Mouse (Mus musculus): ENCODE results near the gene Fpgs.

Gene Fpgs

DNA sequence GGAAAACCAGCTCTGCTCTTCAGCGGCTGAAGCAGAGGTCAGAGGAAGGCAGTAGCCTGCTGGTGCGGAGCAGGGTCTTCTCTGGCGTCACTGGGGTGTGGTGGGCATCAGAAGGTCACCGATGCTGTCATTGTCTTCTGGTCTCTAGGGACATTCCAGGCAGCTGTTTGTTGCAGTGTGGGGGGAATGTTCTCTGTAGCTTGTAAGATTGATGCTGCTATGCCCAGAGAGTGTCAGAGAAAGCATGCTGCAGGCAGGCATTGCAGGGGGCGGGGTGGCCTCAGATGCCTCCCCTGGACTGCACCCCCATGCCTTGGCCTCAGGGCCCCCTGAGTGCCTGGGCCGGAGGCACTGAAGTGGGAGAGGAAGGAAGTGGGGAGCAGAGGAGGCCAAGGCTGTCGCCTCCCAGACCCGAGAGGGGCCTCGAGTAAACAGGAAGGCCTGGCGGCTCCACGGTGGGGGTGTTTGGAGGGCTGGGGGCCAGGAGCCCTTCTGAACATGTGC lies 66.1 kb downstream of the Fpgs start:
- no peak for DNase-seq (ENCODE audit: low spot score)

DNA sequence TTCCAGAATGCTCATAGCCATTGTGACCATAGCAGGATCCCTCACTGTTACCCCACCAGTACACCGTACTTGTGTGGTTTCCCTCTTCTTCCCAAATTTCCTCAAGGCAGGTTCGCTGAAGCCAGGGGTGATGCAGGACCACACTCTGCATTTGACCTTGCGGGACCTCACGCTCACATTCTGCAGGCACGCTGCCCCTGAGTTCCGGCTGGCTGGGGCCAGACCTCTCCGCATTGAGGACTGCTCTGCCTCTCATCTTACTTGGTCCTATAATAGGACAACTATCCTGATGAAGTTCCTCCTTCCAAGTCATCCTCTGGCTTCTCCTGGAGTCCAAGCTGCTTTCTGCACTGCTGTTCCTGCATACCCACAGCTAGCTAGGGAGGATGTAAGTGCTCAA lies 67.3 kb downstream of the Fpgs start:
- DNase-seq (ENCODE audit: low spot score), result no peak

DNA sequence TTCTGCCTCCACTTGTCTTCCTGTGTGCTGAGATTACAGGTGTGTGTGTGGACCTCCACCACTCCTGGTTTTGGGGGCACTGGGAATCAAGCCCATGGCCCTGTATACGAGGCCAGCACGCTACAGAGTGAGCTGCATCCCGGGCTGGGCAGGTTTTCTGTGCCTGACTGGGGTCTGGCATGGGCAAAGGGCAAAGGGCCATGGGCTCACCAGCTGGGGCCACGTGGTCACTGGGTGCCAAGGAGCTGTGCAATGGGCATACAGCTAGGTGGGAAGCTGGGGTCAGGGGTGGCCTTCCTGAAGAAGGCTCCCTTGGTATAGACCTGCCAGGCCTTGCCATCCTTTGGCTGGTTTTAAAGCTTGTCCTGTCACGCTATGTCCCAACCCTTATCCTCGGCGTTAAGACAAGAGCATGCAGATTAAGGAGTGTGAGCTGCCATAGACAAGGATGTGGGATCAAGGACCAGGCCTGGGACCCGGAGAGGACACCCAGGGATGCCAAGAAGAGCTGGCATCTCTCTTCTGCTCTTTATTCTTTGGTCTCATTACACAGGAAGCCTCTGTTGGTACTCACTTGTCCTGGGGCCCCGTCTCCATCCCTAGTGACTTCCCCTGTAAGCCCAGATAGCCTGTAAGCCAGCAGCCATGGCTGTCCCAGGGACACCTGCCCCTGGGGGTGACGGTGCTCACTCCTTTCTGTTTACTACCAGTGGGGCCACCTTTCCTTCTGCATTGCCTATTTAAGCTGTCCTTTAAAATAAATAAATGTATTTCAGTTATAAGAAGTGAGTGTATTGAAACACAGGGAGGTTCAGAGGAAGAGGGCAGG lies 69.5 kb downstream of the Fpgs start:
- DNase-seq (ENCODE audit: low spot score), result no peak

DNA sequence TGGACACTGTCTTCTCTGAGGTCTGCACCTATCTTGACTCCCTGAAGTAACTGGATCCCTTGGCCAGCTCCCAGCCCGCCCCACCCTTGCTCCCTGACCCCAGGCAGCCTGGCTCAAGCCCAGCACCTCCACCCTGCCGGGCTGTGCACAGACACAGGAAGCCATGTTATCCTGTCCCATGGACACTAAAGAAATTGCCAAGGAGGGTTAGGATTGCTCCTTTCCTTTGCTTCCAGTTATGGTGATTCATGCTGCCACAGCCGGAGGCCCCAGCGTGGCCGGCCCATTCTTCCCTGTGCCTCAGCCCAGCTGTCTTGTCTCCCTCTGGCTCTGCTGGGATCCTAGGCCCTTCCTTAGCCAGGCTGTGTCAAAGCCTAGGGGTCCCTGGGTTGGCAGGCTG lies 70.3 kb downstream of the Fpgs start:
- DNase-seq (ENCODE audit: low spot score), result no peak

All from testis, postnatal 14 days (tissue).